Mouse (Mus musculus): Measurements from ENCODE around the gene Dars2. TPM values are rescaled to one million over a fixed set of nuclear protein-coding genes. Genes with fewer than 3 reads are reported as not detected.
"Not testable (repeated sequence)": the region's sequence is repeated elsewhere in the genome, so short reads cannot be mapped to it uniquely, and the experiment has no call there.

Dars2 gene
- total RNA-seq, 2 experiments from 2014 or later = 18.4 to 20.1 TPM

DNA sequence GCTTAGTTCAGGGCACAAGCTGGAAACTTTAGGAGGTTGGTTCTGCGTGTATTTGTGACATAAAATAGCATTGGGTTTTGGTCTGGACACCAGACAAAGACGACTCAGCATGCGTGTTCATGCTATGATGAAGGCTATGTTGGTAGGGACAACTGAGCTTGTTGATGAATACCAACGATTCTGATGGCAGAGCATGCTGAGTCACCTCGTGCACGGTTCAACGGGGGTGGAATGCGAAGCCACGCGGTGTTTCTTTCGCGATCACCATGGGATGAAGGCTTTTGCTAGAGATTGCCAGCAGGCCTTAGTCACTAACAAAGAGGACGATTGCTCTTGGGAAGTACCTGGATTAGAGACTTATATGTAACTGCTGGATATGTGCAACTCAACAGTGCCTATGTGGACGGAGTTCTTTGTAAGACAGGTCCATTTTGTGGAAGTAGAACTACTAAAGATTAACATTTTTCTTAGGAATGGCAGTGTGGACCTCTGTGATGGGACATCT lies 35.1 kb downstream of the Dars2 start:
- peak; percentile 55 for DNase-seq

DNA sequence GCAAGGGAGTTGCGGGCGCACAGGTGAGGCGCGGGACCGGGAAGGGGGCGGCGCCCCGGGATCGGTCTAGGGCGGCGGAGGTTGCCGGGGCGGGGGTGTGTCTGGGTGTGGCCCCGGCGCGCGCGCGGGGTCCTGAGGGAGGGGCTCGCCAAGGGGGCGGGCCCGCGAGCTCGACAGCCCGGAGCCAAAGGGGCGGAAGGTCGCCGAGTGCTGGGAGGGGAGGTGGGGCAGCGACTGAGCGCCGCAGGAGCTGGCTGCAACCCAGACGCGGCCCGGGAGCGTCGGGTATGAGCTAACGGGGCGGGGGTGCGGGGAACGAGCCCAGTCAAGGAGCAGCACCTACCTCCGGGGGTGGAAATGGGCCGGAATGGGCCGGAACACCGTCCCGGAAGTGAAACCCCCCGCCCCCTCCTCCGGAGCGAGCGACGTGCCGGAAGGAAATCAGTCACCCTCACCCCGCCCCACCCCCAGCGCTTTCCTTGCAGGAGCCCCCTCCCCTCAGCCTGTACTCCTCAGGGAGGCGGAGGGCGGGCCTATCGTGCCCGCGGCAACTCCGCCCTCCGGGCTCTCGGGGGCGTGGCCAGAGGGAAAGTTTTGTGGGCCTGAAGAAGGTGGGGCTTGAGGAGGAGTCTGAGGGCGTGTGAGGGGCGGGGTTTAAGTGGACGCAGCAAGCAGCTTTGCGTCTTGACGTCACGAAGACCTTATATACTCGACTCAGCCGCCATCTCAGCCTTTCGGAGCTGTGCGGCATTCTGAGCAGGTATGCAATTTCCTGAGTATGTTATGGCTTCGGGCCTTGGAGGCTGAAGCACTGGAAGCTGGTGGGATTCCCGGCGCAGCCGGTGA lies 35.8 kb downstream of the Dars2 start, which contains the start of gene Zbtb37:
Gene Zbtb37 (minus strand): TSS at position 415 of the 846 bp plus-strand sequence.
- peak; percentile 99 for DNase-seq

DNA sequence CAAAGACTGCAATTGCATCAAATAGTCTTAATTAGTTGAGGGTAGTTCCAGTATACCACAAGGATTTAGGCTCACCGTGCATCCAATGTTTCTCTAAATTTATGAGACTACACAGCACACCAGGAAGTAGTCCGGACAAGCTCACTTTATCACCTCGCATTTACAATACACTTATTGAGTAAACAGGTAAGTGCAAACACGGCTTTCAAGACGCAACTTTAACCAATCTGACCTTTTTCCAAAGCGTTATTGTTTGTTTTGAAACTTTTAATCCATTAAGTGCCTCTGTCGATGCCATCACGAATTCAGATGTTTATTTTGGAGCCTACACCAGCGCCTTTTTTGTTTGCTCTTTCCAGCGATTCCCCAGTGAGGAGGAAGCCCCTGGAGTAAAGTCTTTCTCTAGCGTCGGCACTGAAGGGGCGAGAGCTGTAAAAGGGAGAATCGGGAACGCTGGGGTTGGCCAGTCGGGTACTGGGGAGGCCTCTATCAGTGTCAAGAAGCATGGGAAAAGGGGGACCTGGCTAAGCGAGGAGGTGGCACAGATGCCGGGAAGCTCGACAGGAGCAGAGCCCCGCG lies 36.5 kb downstream of the Dars2 start:
- no peak for DNase-seq

DNA sequence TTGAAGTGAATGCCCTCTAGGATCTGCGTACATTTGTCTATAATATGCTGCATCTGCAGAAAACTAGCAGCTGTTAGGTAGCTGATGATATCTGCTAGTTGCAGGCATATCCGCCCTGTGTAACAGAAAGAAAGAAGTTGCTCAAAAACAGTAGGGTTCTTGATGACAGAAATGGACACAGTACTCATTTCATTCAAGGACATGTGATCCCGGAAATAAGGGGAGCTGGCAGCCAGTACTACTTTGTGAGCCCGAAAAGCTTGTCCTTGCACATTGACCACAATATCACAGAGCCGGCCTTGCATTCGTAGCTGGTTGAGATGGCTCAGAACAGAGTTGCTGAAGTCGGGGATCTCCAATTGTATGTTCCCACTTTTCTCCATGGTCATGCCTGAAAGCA lies 38.1 kb downstream of the Dars2 start:
- no peak for DNase-seq

DNA sequence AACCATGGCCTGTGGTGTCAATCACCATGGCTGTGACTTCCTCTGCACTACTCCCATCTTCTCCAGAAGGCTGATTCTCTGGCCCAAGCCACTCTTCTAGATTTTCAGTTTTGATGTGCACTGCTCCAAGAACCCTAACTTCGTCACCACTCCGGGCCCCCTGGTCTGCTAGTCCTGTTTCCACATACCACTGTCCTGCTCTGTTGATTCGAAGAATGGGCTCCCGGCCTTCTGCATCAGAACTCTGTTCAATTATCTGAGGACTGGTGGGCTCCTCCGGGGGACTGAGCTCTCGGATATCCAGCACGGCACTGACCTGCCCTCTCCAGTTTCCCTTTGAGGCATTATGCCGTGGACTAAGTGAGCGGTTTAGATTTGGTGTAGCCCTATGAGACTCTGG lies 38.6 kb downstream of the Dars2 start:
- no peak for DNase-seq

DNA sequence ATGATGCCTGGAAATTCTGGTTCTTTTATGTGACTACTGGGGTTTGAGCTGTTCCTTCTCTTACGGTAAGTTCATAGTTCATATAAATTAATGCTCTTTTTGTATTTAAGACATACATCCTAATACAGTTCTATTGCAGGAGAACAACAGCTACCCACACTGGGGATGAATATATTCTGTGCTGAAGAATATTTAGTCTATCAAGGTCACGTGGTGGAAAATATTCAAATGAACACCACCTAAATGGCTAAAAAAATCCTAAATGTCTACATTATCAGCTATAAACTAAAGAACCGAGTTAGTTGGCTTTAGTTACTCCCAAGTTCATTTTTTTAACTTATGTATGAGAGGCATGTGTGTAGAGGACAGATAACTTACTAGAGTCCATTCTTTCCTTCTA lies 40.4 kb downstream of the Dars2 start:
- DNase-seq = no peak

DNA sequence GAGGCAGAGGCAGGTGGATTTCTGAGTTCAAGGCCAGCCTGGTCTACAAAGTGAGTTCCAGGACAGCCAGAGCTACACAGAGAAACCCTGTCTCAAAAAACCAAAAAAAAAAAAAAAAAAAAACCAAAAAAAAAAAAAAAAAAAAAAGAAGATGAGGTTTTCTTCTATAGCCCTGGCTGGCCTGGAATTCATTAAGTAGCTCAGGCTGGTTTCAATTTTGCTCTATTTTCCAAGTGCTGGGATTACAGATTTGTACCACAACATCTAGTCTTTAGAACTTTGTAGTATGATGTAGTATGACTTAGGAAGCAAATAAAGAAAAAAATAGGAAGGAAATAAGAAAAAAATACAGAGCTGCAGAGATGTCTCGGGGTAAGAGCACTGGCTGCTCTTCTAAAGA lies 42.0 kb downstream of the Dars2 start:
- DNase-seq = not testable (repeated sequence)

DNA sequence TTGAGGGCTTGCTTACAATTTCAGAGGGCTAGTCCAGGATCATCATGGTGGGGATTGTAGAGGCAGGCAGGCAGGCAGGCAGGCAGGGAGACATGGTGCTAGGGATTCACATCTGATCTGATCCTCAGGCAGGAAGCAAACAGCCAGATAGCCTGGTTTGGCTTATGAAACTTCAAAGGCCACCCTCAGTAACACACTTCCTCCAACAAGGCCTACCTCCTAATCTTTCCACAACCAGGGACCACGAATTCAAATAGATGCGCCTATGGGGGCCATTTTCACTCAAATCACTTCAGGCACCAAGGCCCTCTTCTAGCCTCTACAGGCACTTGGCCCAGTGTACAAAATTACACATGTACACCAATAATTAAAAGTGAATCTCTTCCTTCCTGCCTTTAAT lies 43.3 kb downstream of the Dars2 start:
- no peak for DNase-seq

DNA sequence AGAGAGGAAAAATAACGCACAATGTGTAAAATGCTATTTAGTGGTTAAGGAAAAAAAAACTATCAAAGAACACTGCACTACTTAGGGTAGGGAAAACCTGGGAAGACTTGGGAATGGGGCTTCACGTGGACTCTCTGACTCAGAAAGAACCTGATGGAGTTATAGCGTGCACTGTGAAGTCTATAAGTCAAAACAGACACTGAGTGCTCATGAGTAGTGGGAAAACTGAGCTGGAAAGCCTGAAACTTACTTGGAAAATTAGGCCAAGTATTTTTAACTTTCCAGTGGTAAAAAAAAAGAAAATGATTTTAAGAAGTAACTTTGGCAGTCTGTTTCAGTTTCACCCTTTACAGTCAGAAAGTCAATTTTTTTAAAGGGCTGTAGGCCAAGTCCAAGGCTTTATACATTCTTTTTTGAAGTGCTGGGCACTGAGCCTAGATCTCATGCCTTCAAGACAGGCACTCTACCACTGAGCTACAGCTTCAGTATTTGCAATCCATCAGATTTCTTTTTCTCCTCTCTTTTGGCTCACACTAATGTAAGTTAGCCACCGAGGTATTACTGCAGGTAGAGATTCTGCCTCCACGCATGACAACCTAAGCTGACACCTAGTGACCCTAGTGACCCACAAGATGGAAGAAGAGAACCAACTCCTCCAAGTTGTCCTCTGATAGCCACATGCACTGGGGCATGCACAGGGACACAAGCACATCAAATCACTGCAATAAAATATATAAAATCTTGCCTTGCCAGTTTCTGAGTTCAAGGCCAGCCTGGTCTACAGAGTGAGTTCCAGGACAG lies 44.8 kb downstream of the Dars2 start:
- no peak for DNase-seq

DNA sequence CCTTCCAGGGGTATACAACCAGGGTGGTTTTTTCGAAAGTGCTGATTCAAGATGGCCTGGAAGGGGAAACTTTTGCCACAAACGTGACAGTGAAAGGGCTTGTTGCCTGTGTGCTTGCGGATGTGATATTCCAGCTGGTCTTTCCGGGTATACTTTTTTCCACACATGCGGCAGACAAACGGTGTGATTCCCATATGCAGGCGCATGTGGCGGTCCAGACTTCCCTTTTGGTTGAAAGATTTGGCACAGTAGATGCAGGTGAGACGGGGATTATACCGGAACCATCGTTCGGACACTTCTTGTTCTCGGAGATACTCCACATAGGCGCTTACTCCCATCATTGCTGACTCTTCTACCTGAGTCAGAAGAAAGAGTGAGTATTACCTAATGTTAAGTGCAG lies 50.4 kb downstream of the Dars2 start:
- DNase-seq = no peak

DNA sequence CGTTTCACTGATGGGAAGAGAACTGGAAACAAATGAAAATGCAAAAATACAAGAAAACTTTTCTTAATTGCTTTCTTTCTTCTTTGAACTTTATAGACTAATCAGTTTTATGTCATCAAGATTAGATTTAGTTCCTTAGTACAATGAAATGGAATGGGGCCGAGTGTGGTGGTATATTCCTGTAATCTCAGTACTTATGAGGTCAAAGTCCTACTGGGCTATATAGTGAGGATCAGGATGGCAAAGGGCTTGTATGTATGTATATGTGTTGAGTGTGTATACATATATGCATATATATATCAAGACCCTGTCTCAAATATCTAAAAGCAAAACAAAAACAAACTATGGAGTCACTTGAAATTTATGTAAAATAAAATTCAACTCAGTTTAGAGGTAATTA lies 54.1 kb downstream of the Dars2 start:
- DNase-seq = no peak

DNA sequence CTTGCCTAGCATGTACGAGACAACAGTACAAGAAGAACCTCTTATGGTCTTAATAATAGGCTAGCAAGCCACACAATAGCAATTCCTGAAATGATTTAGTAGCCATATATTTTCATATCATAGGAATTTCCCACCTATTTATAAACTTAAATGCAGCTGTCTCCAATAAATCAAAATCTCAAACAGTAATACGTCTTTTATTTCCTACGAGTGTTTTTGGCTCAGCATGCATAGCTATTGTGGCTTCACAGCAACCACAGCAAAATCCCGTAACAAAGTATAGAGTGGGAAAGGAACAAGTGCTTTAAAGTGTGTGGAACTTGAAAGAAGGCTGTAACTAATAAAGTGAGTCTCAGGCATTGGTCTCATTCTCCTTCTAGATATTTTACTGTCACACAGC lies 60.0 kb downstream of the Dars2 start:
- DNase-seq = no peak

DNA sequence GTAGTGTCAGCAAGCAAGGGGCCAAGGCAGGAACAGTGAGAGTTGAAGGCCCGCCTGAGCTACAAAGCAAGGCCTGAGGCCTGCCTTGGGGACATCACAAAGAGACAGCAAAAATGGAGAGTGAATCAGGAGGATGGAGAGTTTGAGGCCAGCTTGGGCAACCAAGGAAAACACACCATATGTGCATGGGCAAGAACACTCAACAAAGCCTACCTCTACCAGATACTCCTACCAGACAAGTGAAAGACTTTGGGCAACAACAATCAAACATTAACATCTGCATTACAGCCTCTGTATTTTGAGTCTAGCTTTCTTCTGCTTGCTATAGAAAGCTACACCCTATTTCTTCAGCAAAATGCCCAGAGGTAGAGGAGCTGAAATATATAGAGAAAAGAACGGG lies 62.4 kb downstream of the Dars2 start:
- DNase-seq = no peak

DNA sequence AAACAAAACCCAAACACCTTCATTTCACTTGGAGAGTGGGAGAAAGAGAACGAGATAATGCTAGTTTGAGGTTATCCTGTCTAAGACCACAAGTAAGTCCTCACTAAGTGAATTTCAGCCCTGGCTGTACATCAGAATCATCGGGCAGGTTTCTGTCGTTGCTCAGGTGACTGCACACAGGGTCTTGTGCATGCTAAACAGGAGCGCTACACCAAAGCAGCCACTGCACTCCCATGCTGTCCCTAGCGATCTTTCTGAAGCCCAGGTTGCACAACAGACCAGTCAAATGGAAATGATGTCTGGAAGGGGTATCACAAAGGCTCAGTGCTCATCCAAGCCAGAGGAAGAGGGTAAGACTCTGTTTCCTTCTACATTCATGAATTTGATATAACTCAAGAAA lies 64.0 kb downstream of the Dars2 start:
- no peak for DNase-seq

DNA sequence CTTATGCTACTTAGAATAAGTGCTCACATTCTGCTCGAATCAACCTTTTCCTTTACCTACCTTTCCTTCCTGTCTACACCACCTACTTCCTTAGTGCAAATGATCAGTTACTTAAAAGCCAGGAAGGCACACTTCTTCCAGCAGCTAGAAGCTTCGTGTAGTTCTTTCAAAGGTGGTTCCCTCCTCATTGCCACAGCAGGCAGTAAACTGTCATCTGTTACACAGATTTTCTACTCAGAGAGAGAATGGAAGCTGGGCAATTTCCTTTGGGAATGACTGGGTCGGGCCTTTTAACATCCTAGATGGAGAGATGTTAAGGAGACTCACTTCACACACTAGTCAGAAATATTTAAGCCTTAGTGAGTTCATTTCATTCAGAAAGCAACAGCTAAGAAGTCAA lies 64.9 kb downstream of the Dars2 start:
- no peak for DNase-seq

DNA sequence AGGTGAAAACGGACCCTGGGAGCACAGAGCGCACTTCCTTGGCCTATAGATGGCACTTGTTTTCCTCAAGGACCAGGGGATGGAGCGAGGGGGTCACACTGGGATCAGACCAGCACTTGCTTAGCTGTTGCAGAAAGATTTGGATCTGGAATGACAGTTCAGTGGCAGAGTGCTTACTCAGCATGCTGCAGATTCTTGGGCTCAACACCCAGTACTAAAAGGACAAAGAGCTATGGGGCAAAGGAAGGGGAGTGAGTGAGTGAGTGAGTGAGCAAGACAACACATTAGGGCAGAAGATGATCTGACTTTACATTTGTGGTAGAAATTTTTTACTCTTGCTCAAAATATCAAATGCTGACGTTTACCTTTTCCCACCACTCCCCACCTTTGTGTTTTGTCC lies 65.5 kb downstream of the Dars2 start:
- DNase-seq = no peak

DNA sequence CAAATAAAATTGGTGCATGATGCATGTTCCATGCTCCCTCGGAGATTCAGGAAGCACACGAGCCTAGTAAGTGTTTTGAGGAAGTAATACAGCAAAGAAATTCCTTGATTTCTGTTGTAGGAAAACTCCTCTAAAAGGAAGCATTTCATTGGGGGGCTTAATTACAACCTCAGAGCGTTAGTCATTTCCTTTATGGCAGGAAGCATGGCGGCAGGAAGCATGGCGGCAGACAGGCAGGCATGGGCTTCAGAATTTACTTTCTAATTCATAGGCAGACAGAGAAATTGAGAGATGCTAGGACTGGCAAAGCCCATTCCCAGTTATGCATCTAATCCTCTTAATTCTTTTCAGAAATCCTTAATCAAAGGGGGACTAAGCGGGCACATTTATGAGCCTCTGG lies 76.6 kb downstream of the Dars2 start:
- DNase-seq = no peak

Other genes with a start within 250 kb of the Dars2 start
- gene Rc3h1, start 164.2 kb downstream of the Dars2 start, total RNA-seq (2021) = 10 to 100 TPM; 34.1 to 35.0 TPM
- gene Serpinc1, start 92.1 kb downstream of the Dars2 start, total RNA-seq (2021) = under 1 TPM; 0.65 to 0.71 TPM
- 10 to 100 TPM; 17.2 to 18.3 TPM for gene Zbtb37, start 35.8 kb downstream of the Dars2 start, total RNA-seq (2021)
- 10 to 100 TPM in 1 of 2 experiments, 1 to 10 TPM in 1; 8.2 to 10.0 TPM for gene Cenpl, start 55 bp upstream of the Dars2 start, total RNA-seq (2021)
- 10 to 100 TPM; 11.9 to 14.7 TPM for gene Klhl20, start 60.9 kb upstream of the Dars2 start, total RNA-seq (2021)
- gene Ankrd45, start 72.0 kb upstream of the Dars2 start, total RNA-seq (2021) = 1 to 10 TPM; 3.8 TPM
- gene Tex50, start 88.7 kb upstream of the Dars2 start, total RNA-seq (2021) = not detected
- gene Prdx6, start 180.6 kb upstream of the Dars2 start, total RNA-seq (2021) = 100 to 1,000 TPM; 203 to 210 TPM

Measured in heart, postnatal 4 days (tissue).